Mouse (Mus musculus): ENCODE data around the gene Otog. TPM values are rescaled to one million over a fixed set of nuclear protein-coding genes. Genes with fewer than 3 reads are reported as not detected.

Gene Otog
- polyA plus RNA-seq, 1 experiment from 2014 or later, result 0.09 TPM

Other genes with a start within 250 kb of the Otog start
- 0.56 and 0.75 TPM in 2 replicates for gene Abcc6, start 210.7 kb upstream of the Otog start, polyA plus RNA-seq (2015; fragmentation: Nextera tagmentation; extraction: Ambion mirVana)
- 43.6 and 48.0 TPM in 2 replicates for gene Nomo1, start 207.3 kb upstream of the Otog start, polyA plus RNA-seq (2015; fragmentation: Nextera tagmentation; extraction: Ambion mirVana)
- 1.9 and 2.7 TPM in 2 replicates for gene Kcnj11, start 140.2 kb upstream of the Otog start, polyA plus RNA-seq (2015; fragmentation: Nextera tagmentation; extraction: Ambion mirVana)
- gene Abcc8, start 61.0 kb upstream of the Otog start, polyA plus RNA-seq (2015; fragmentation: Nextera tagmentation; extraction: Ambion mirVana), result 11.2 and 12.4 TPM in 2 replicates
- 2.1 and 5.0 TPM in 2 replicates for gene Ush1c, start 2.5 kb upstream of the Otog start, polyA plus RNA-seq (2015; fragmentation: Nextera tagmentation; extraction: Ambion mirVana)
- 2.2 and 2.3 TPM in 2 replicates for gene Myod1, start 135.5 kb downstream of the Otog start, polyA plus RNA-seq (2015; fragmentation: Nextera tagmentation; extraction: Ambion mirVana)
- 16.8 and 19.4 TPM in 2 replicates for gene Kcnc1, start 155.5 kb downstream of the Otog start, polyA plus RNA-seq (2015; fragmentation: Nextera tagmentation; extraction: Ambion mirVana)

Measured in neural tube, embryonic 15.5 days (tissue).